Mouse (Mus musculus) stomach, postnatal 0 days (tissue): Measurements from ENCODE around the gene Cd83. TPM values are rescaled to one million over a fixed set of nuclear protein-coding genes. Genes with fewer than 3 reads are reported as not detected.

Experiments used
- ATAC-seq: fragments of 200-750 bp; cut with Nextera tagmentation; 2 replicates; pipeline ENCODE4 v1.8.0; 2017; ENCODE audit not compliant: low FRiP score, low TSS enrichment
- DNase-seq: peaks from one replicate; pipeline ENCODE4 v3.0.0-alpha.2; 2016; ENCODE audit warnings: low spot score
- H3K27ac ChIP-seq: fragments of 300-500 bp; sonication (generic); replicated peaks from 2 replicates; pipeline ENCODE4 v1.5.1; 2014; ENCODE audit warnings: mild to moderate bottlenecking, control low read depth
- H3K27me3 ChIP-seq: fragments of 300-500 bp; sonication (generic); 2 replicates; pipeline ENCODE4 v1.6.1; 2014; ENCODE audit warnings: low read length; ENCODE audit not compliant: control insufficient read depth, insufficient read depth
- H3K36me3 ChIP-seq: fragments of 300-500 bp; sonication (generic); 2 replicates; pipeline ENCODE4 v1.6.1; 2014; ENCODE audit warnings: low read length, mixed read lengths; ENCODE audit not compliant: control insufficient read depth, insufficient read depth
- H3K4me1 ChIP-seq: fragments of 300-500 bp; sonication (generic); replicated peaks from 2 replicates; pipeline ENCODE4 v1.6.1; 2014; ENCODE audit warnings: antibody characterized with exemption; ENCODE audit not compliant: control insufficient read depth, insufficient read depth
- H3K4me2 ChIP-seq: fragments of 300-500 bp; sonication (generic); replicated peaks from 2 replicates; pipeline ENCODE4 v1.6.1; 2014; ENCODE audit warnings: low read depth, mild to moderate bottlenecking, control low read depth, moderate library complexity
- H3K4me3 ChIP-seq: fragments of 300-500 bp; sonication (generic); 2 replicates; pipeline ENCODE4 v1.5.1; 2014; ENCODE audit warnings: low read depth, low read length, control low read depth
- H3K9ac ChIP-seq: fragments of 300-500 bp; sonication (generic); 2 replicates; pipeline ENCODE4 v1.6.1; 2014; ENCODE audit warnings: mild to moderate bottlenecking, low read length, control low read depth, mixed read lengths
- H3K9me3 ChIP-seq: fragments of 300-500 bp; sonication (generic); 2 replicates; pipeline ENCODE4 v1.6.1; 2016; ENCODE audit warnings: low read length; ENCODE audit not compliant: control insufficient read depth
- CTCF ChIP-seq: IDR thresholded peaks from 2 replicates; pipeline ENCODE4 v1.5.1; 2016; ENCODE audit warnings: antibody characterized with exemption, low read depth, mild to moderate bottlenecking, moderate library complexity
- EP300 ChIP-seq: optimal IDR thresholded peaks from 2 replicates; pipeline ENCODE3; 2016; ENCODE audit warnings: antibody characterized with exemption
- WGBS: fragments of 180-500 bp; shearing (Covaris S2); extraction: QIAGEN DNeasy Blood & Tissue Kit; methylation state at CpG from one replicate; pipeline ENCODE4 v1.1.7; 2014; 5-methylcytosine and 5-hydroxymethylcytosine counted together
- polyA plus RNA-seq: library from polyadenylated mRNA; unstranded; fragments of >200 nt; fragmentation: Nextera tagmentation; extraction: Ambion mirVana; gene quantifications from 2 replicates; pipeline ENCODE4 v1.2.1, GENCODE M21; 2015

Cd83 gene
- polyA plus RNA-seq, 1 experiment from 2014 or later = 2.1 TPM

DNA sequence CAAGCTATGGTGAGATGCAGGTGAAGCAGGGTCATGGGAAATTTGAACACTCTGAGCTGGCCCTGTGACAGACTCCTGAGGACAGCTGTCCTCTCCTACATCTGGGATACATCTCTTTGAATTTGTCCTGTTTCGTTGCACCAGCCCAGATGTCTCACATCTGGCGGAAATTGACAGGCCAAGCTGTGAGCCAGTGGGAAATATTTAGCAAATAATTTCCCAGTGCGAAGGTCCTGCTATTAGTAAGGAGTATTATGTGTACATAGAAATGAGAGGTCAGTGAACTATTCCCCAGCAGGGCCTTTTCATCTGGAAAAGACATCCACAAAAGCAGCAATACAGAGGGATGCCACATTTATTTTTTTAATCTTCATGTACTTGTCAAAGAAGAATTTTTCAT, 17.4 kb downstream of the Cd83 start:
- Histone ChIP-seq H3K36me3 (no peaks in the 10 kb centered on the region), H3K4me3 (no peak overlapping the region), H3K4me2 (no peak overlapping the region), H3K27ac (no peak overlapping the region), H3K4me1 (no peaks in the 10 kb centered on the region), H3K27me3 (no peaks in the 10 kb centered on the region), H3K9ac (no peak overlapping the region), H3K9me3 (no peaks in the 10 kb centered on the region)
- no peak for TF ChIP-seq CTCF
- TF ChIP-seq EP300 = no peak
- ATAC-seq = no peak
- DNase-seq = no peak
- WGBS = 55% methylated on average over 3 of the region's 3 CpGs

DNA sequence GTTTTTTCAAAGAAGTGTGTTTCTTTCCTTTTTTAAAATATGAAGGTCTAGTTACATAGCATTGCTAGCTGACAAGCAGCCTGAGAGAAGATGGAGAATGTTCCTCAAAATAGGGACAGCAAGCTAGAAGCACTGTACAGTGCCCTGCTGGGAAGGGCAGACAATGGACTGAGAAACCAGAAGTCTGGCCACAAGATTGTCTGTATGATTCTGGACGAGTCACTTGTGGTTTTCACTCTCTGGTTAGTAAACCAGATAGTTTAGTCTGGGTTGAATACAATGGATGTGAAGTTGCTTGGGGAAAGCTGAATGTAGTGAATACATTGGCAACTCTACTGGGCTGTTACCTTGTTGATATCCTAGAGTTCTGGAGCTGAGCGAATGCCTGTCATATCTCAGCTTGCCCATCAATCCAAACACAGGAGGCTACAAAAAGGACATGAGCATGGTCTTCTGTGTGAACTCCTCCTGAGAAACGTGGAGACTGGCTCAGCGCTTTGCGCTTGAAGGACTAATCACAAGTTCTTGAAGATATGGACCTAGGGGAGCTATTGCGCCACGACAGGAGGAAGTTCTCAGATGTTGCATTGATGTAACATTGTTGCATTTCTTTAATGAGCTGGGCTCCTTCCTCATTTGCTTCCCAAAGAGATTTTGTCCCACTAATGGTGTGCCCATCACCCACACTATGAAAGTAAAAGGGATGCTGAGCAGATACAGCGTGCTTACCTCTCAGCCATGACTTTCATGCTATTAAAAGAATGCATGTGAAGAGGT, 18.0 kb downstream of the Cd83 start:
- Histone ChIP-seq H3K27me3 (no peaks in the 10 kb centered on the region), H3K9ac (no peak overlapping the region), H3K27ac (no peak overlapping the region), H3K4me3 (no peak overlapping the region), H3K4me1 (no peaks in the 10 kb centered on the region), H3K4me2 (no peak overlapping the region), H3K36me3 (no peaks in the 10 kb centered on the region), H3K9me3 (no peaks in the 10 kb centered on the region)
- DNase-seq (no peak), ATAC-seq (no peak)
- TF ChIP-seq EP300 (no peak), CTCF (no peak)
- WGBS = 81% methylated on average over 8 of the region's 8 CpGs

DNA sequence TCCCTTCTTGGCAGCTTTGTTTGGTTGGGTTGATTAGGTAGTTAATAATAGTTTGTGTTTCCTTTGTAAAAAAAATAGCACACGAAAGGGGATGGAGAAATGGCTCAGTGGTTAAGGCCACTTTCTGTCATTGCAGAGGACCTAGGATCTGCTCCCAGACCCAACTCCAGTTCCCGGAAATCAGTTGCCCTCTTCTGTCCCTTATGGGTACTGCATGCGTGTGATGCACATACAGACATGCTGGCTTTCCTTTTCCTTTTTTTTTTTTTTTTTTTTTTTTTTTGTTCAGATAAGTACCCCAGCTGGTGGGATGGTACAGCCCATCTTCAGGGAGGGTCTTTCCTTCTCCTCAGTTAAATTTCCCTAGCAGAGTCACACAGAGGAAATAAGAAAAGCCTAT, 20.1 kb downstream of the Cd83 start:
- no peaks in the 10 kb centered on the region for H3K27me3 ChIP-seq
- H3K4me3 ChIP-seq = no peak overlapping the region
- no peak for DNase-seq
- WGBS = 90% methylated on average over 3 of the region's 3 CpGs
- no peak overlapping the region for H3K4me2 ChIP-seq
- H3K36me3 ChIP-seq = no peaks in the 10 kb centered on the region
- no peak overlapping the region for H3K9ac ChIP-seq
- H3K4me1 ChIP-seq = no peaks in the 10 kb centered on the region
- ATAC-seq = no peak
- H3K9me3 ChIP-seq = no peaks in the 10 kb centered on the region
- no peak overlapping the region for H3K27ac ChIP-seq
- TF ChIP-seq CTCF = peak; percentile 48
- TF ChIP-seq EP300 = no peak

DNA sequence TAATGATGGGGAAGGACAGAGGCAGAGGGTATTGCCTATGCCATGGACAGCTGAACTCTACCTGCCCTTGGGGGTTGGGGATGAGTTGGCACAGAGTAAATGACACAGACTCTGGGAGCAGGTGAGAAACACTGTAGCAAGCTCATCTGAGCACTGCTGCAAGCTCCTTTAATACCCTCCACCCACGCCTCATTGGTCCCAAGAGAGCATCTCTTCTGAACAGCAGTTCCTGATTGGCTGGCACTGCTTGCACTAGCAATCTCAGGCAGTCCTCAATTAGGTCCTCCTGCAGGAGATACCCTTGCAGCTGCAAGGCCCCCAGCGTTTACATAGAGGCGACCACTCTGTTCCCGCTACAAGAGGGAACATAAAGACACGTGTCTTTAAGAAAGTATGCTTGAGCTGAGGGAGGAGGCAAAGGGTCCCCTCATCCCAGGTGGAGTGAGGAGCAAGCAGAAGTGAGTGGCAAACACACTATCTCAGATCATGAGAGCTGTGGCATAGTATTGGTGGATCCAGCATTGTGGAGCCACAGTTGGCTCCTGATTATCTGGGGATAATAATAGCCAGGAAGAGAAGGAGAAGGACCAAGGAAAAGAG, 20.7 kb downstream of the Cd83 start:
- H3K4me2 ChIP-seq = no peak overlapping the region
- WGBS = 89% methylated on average over 5 of the region's 5 CpGs
- no peak for ATAC-seq
- no peak for TF ChIP-seq EP300
- TF ChIP-seq CTCF = no peak
- DNase-seq = no peak
- H3K4me1 ChIP-seq = no peaks in the 10 kb centered on the region
- no peak overlapping the region for H3K27ac ChIP-seq
- H3K4me3 ChIP-seq = no peak overlapping the region
- H3K27me3 ChIP-seq = no peaks in the 10 kb centered on the region
- H3K36me3 ChIP-seq = no peaks in the 10 kb centered on the region
- H3K9ac ChIP-seq = no peak overlapping the region
- H3K9me3 ChIP-seq = no peaks in the 10 kb centered on the region

DNA sequence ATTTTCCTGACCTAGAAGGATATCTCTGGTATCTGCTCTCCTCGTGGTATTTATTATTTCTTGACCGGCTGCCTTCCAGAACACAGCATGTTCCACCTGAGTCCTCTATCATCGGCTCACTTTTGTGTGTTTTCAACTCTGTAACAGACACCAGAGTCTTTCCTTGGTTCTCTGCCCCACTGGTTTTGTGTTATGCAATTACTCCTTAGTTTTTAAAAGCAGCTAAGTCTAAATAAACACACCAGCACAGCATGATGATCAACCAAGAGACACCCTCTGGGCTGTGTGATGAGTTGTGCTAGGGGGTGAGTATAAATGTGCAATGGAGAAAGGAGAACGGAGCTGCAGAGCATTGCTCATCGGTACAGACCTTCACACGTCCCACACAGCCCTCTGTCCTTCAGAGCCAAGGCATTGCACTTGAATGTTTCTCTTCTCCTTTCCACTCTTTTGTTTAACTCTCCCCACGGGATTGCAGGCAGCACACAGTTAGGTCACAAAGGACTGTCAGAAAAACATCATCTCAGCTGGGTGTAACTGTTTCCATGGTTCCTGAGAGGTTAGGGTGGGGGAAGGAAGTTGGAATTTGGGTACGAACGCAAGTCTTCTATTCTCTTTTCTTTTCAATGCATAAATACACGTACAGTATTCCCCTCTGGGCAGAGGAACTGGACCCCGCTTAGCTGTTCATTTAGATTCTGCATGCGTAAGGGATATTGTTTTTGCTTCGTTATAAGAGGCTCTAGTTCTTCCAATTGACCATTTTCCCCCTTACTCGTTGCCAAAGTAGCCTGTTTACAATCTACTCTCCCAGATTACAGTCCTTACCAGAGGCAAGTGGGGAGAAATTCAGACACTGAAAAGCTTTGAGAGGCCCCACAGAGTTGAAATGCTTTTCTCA, 22.0 kb downstream of the Cd83 start:
- no peaks in the 10 kb centered on the region for H3K9me3 ChIP-seq
- ATAC-seq = no peak
- H3K4me2 ChIP-seq = no peak overlapping the region
- TF ChIP-seq CTCF (no peak), EP300 (no peak)
- 57% methylated on average over 14 of the region's 14 CpGs for WGBS
- H3K9ac ChIP-seq = no peak overlapping the region
- H3K4me1 ChIP-seq = no peaks in the 10 kb centered on the region
- H3K27ac ChIP-seq = no peak overlapping the region
- H3K27me3 ChIP-seq = no peaks in the 10 kb centered on the region
- H3K36me3 ChIP-seq = no peaks in the 10 kb centered on the region
- DNase-seq = no peak
- no peak overlapping the region for H3K4me3 ChIP-seq
